Comparison of ENCODE assay signal across 8 mouse cellular contexts in the genomic region with DNA sequence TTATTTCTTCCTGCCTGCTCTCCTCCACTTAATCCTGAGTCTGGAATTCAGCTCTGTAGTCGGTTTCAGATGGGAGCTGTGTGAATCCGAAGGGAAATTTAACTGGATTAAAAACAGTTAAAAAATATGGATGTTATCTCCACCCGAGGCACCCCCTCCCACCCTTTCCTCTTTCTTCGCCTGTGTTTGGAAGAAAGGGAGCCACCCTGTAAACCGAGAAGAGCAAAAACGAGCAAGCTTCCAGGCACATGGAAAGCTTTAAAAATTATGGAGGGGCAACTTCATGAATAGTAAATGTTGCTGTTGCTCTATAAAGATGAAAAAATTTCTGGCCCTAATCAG. TPM values are rescaled to one million over a fixed set of nuclear protein-coding genes. Genes with fewer than 3 reads are reported as not detected.
DNase-seq lines count a peak whose midpoint lies in the region; ATAC-seq lines count a peak whose summit lies in the region.

No protein-coding gene starts in this region.

- no peak for DNase-seq in kidney, adult 8-10 months
- DNase-seq in urinary bladder, postnatal 10 days (ENCODE audit: low spot score): no peak
- DNase-seq in right cerebral cortex, postnatal 10 days (ENCODE audit: low spot score in 2 of 2): no peak
- DNase-seq in urinary bladder, adult 18-20 months (ENCODE audit: low spot score in 2 of 2): no peak

- H3K27ac ChIP-seq in kidney, embryonic 15.5 days: peak overlapping the region; percentile 85; the same call in 1 of the 2 replicates
- peak overlapping the region; percentile 80 for H3K27ac ChIP-seq in embryonic facial prominence, embryonic 15.5 days (replicated peaks)
- 0 out of 2 replicates have a peak overlapping the region, but pooled peaks have one; percentile 27 for H3K27ac ChIP-seq in intestine, embryonic 15.5 days
- no peak overlapping the region for H3K27ac ChIP-seq in midbrain, embryonic 16.5 days (ENCODE audit: low read length)

- 0 out of 2 replicates have a peak, but pooled peaks cover under 1% of the 10 kb centered on the region for H3K36me3 ChIP-seq in kidney, embryonic 15.5 days
- H3K36me3 ChIP-seq in embryonic facial prominence, embryonic 15.5 days: 0 out of 2 replicates have a peak, but pooled peaks cover 3% of the 10 kb centered on the region
- no peaks in the 10 kb centered on the region for H3K36me3 ChIP-seq in intestine, embryonic 15.5 days
- H3K36me3 ChIP-seq in midbrain, embryonic 16.5 days (ENCODE audit: control insufficient read depth, insufficient read depth, low read length): no peaks in the 10 kb centered on the region

- 8% methylated on average over 6 of the region's 6 CpGs for WGBS in kidney, embryonic 15.5 days
- 5% methylated on average over 6 of the region's 6 CpGs for WGBS in embryonic facial prominence, embryonic 15.5 days
- WGBS in intestine, embryonic 15.5 days: 15% methylated on average over 6 of the region's 6 CpGs
- 13% methylated on average over 6 of the region's 6 CpGs for WGBS in midbrain, embryonic 16.5 days

- H3K4me2 ChIP-seq in kidney, embryonic 15.5 days: peak overlapping the region; percentile 74
- H3K4me2 ChIP-seq in embryonic facial prominence, embryonic 15.5 days (replicated peaks): peak overlapping the region; percentile 79
- peak overlapping the region; percentile 75 for H3K4me2 ChIP-seq in intestine, embryonic 15.5 days (replicated peaks)
- H3K4me2 ChIP-seq in midbrain, embryonic 16.5 days (ENCODE audit: low read length): peak overlapping the region; percentile 94

- H3K4me1 ChIP-seq in kidney, embryonic 15.5 days: peaks cover 56% of the 10 kb centered on the region
- H3K4me1 ChIP-seq in embryonic facial prominence, embryonic 15.5 days: peaks cover 30% of the 10 kb centered on the region
- H3K4me1 ChIP-seq in intestine, embryonic 15.5 days (replicated peaks): peaks cover 14% of the 10 kb centered on the region; the same call in 1 of the 2 replicates
- H3K4me1 ChIP-seq in midbrain, embryonic 16.5 days (ENCODE audit: control insufficient read depth, insufficient read depth, low read length): peaks cover 6% of the 10 kb centered on the region

- H3K27me3 ChIP-seq in kidney, embryonic 15.5 days: no peaks in the 10 kb centered on the region
- no peaks in the 10 kb centered on the region for H3K27me3 ChIP-seq in embryonic facial prominence, embryonic 15.5 days
- H3K27me3 ChIP-seq in intestine, embryonic 15.5 days (replicated peaks): no peaks in the 10 kb centered on the region
- no peaks in the 10 kb centered on the region for H3K27me3 ChIP-seq in midbrain, embryonic 16.5 days (ENCODE audit: control insufficient read depth, insufficient read depth, low read depth, low read length)

- no peaks in the 10 kb centered on the region for H3K9me3 ChIP-seq in kidney, embryonic 15.5 days (replicated peaks)
- no peaks in the 10 kb centered on the region for H3K9me3 ChIP-seq in embryonic facial prominence, embryonic 15.5 days (replicated peaks)
- H3K9me3 ChIP-seq in intestine, embryonic 15.5 days: no peaks in the 10 kb centered on the region
- H3K9me3 ChIP-seq in midbrain, embryonic 16.5 days (replicated peaks; ENCODE audit: control insufficient read depth, low read length, poor library complexity, severe bottlenecking): no peaks in the 10 kb centered on the region

- ATAC-seq in kidney, embryonic 15.5 days (replicated peaks; ENCODE audit: low FRiP score): no peak
- ATAC-seq in embryonic facial prominence, embryonic 15.5 days (ENCODE audit: insufficient number of reproducible peaks, low FRiP score, low TSS enrichment, low read depth): no peak
- ATAC-seq in intestine, embryonic 15.5 days: no peak
- no peak for ATAC-seq in midbrain, embryonic 16.5 days

- peak overlapping the region; percentile 58 for H3K4me3 ChIP-seq in kidney, embryonic 15.5 days (replicated peaks)
- peak overlapping the region; percentile 55 for H3K4me3 ChIP-seq in embryonic facial prominence, embryonic 15.5 days (replicated peaks)
- peak overlapping the region; percentile 50 for H3K4me3 ChIP-seq in intestine, embryonic 15.5 days (replicated peaks)
- peak overlapping the region; percentile 54 for H3K4me3 ChIP-seq in midbrain, embryonic 16.5 days (ENCODE audit: low read depth, low read length)

- H3K9ac ChIP-seq in kidney, embryonic 15.5 days: peak overlapping the region; percentile 47
- peak overlapping the region; percentile 41 for H3K9ac ChIP-seq in embryonic facial prominence, embryonic 15.5 days
- peak overlapping the region; percentile 40 for H3K9ac ChIP-seq in intestine, embryonic 15.5 days
- no peak overlapping the region for H3K9ac ChIP-seq in midbrain, embryonic 16.5 days (ENCODE audit: low read depth, low read length)

RNA-seq across cellular contexts. Expression of a gene that starts 57.4 kb away (rescaled TPM):
- 0.08 and 0.13 TPM in 2 replicates for polyA plus RNA-seq in kidney, embryonic 15.5 days (2015; fragmentation: Nextera tagmentation; extraction: Ambion mirVana)
- polyA plus RNA-seq in embryonic facial prominence, embryonic 15.5 days (2015; fragmentation: Nextera tagmentation; extraction: Ambion mirVana): not detected in 2 replicates
- 2.9 and 4.2 TPM in 2 replicates for polyA plus RNA-seq in intestine, embryonic 15.5 days (2015; fragmentation: Nextera tagmentation; extraction: Ambion mirVana)
- polyA plus RNA-seq in midbrain, embryonic 16.5 days (2015; fragmentation: Nextera tagmentation; extraction: Ambion mirVana): not detected in 2 replicates
